ENCODE assay signal across 18 mouse cellular contexts in the genomic region with DNA sequence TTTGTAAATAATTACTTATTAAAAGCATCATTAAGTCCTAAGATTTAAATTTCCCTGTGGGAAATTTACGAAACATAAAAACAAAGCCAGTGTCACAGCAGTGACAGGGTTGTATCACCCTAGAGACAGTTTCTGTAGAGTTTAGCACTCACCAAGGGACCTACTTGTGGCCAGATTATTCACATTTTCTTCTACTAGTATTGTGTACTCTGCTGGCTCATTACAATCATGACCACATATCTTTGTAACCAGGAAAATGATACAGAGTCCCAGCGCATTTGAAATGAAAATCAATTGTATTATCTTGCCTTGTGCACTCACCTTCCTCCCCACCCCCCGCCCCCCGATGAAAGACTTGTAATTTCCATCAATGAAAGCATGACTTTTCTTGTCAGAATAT.
A peak's percentile ranks its signal among the peaks of the same experiment; 100 is the strongest.
DNase-seq lines count a peak whose midpoint lies in the region; ATAC-seq and TF ChIP-seq lines count a peak whose summit lies in the region.
"Had no signal": no experiment of that assay in that cellular context is flagged by ENCODE, and none has a peak within 500 bp of the region (broad histone marks: within the 10 kb centered on the region; RNA-seq: fewer than 3 reads in every experiment).

No protein-coding gene starts in this region.

- H3K27me3 ChIP-seq in forebrain, embryonic 13.5 days: no peaks in the 10 kb centered on the region
- no peaks in the 10 kb centered on the region for H3K27me3 ChIP-seq in forebrain, embryonic 11.5 days (ENCODE audit: control insufficient read depth, insufficient read depth, low read length)
- H3K27me3 ChIP-seq in midbrain, embryonic 13.5 days: no peaks in the 10 kb centered on the region
- no peaks in the 10 kb centered on the region for H3K27me3 ChIP-seq in midbrain, embryonic 10.5 days (ENCODE audit: low read depth, poor library complexity, severe bottlenecking)
- H3K27me3 ChIP-seq in forebrain, postnatal 0 days (ENCODE audit: insufficient read depth, low read length): no peaks in the 10 kb centered on the region
- H3K27me3 ChIP-seq in kidney, embryonic 15.5 days: no peaks in the 10 kb centered on the region
- H3K27me3 ChIP-seq: embryonic facial prominence, embryonic 13.5 days; heart, embryonic 15.5 days had no signal

- H3K4me2 ChIP-seq in forebrain, embryonic 13.5 days: peak overlapping the region; percentile 39; the same call in 1 of the 2 replicates
- no peak overlapping the region for H3K4me2 ChIP-seq in forebrain, embryonic 11.5 days (ENCODE audit: low read depth, low read length, severe bottlenecking)
- no peak overlapping the region for H3K4me2 ChIP-seq in midbrain, embryonic 13.5 days (replicated peaks)
- peak overlapping the region; percentile 24 for H3K4me2 ChIP-seq in forebrain, postnatal 0 days (ENCODE audit: low read depth)
- H3K4me2 ChIP-seq in kidney, embryonic 15.5 days: no peak overlapping the region
- H3K4me2 ChIP-seq: embryonic facial prominence, embryonic 13.5 days; heart, embryonic 11.5 days; heart, embryonic 15.5 days had no signal

- H3K36me3 ChIP-seq in forebrain, embryonic 13.5 days (ENCODE audit: poor library complexity, severe bottlenecking): no peaks in the 10 kb centered on the region
- H3K36me3 ChIP-seq in forebrain, embryonic 11.5 days (ENCODE audit: control insufficient read depth, insufficient read depth, low read length): no peaks in the 10 kb centered on the region
- H3K36me3 ChIP-seq in midbrain, embryonic 13.5 days: no peaks in the 10 kb centered on the region
- H3K36me3 ChIP-seq in midbrain, embryonic 10.5 days: no peaks in the 10 kb centered on the region
- H3K36me3 ChIP-seq in forebrain, postnatal 0 days (ENCODE audit: insufficient read depth): no peaks in the 10 kb centered on the region
- no peaks in the 10 kb centered on the region for H3K36me3 ChIP-seq in kidney, embryonic 15.5 days
- H3K36me3 ChIP-seq: embryonic facial prominence, embryonic 13.5 days; heart, embryonic 15.5 days had no signal

- WGBS in forebrain, embryonic 13.5 days: 56% methylated on average over 4 of the region's 4 CpGs
- 90% methylated on average over 4 of the region's 4 CpGs for WGBS in forebrain, embryonic 11.5 days
- 64% methylated on average over 4 of the region's 4 CpGs for WGBS in midbrain, embryonic 13.5 days
- WGBS in midbrain, embryonic 10.5 days: 87% methylated on average over 4 of the region's 4 CpGs
- WGBS in forebrain, postnatal 0 days: 50% methylated on average over 4 of the region's 4 CpGs
- 86% methylated on average over 4 of the region's 4 CpGs for WGBS in kidney, embryonic 15.5 days

- H3K9me3 ChIP-seq in forebrain, embryonic 13.5 days (replicated peaks): no peaks in the 10 kb centered on the region
- no peaks in the 10 kb centered on the region for H3K9me3 ChIP-seq in forebrain, embryonic 11.5 days (ENCODE audit: control insufficient read depth, low read length)
- H3K9me3 ChIP-seq in midbrain, embryonic 13.5 days: no peaks in the 10 kb centered on the region
- H3K9me3 ChIP-seq in midbrain, embryonic 10.5 days (replicated peaks): no peaks in the 10 kb centered on the region
- no peaks in the 10 kb centered on the region for H3K9me3 ChIP-seq in forebrain, postnatal 0 days (ENCODE audit: low read length)
- H3K9me3 ChIP-seq in kidney, embryonic 15.5 days (replicated peaks): no peaks in the 10 kb centered on the region
- H3K9me3 ChIP-seq: embryonic facial prominence, embryonic 13.5 days; heart, embryonic 15.5 days had no signal

- peak overlapping the region; percentile 40; the same call in 1 of the 2 replicates for H3K27ac ChIP-seq in forebrain, embryonic 13.5 days
- no peak overlapping the region for H3K27ac ChIP-seq in forebrain, embryonic 11.5 days (ENCODE audit: low read depth, low read length)
- peak overlapping the region; percentile 56; the same call in 1 of the 2 replicates for H3K27ac ChIP-seq in midbrain, embryonic 13.5 days
- H3K27ac ChIP-seq in midbrain, embryonic 10.5 days (replicated peaks): no peak overlapping the region
- 0 out of 2 replicates have a peak overlapping the region, but pooled peaks have one; percentile 22 for H3K27ac ChIP-seq in forebrain, postnatal 0 days (ENCODE audit: low read depth, low read length)
- no peak overlapping the region for H3K27ac ChIP-seq in kidney, embryonic 15.5 days
- H3K27ac ChIP-seq: embryonic facial prominence, embryonic 13.5 days; heart, adult 2 months; heart, embryonic 15.5 days had no signal

- H3K4me1 ChIP-seq in forebrain, embryonic 13.5 days: peaks cover 14% of the 10 kb centered on the region
- H3K4me1 ChIP-seq in forebrain, embryonic 11.5 days (replicated peaks; ENCODE audit: control insufficient read depth, insufficient read depth, low read length): no peaks in the 10 kb centered on the region
- H3K4me1 ChIP-seq in midbrain, embryonic 13.5 days (replicated peaks): peaks cover 20% of the 10 kb centered on the region
- H3K4me1 ChIP-seq in midbrain, embryonic 10.5 days: peaks cover 8% of the 10 kb centered on the region; the same call in 1 of the 2 replicates
- no peaks in the 10 kb centered on the region for H3K4me1 ChIP-seq in forebrain, postnatal 0 days (ENCODE audit: insufficient read depth)
- H3K4me1 ChIP-seq in kidney, embryonic 15.5 days: no peaks in the 10 kb centered on the region
- H3K4me1 ChIP-seq: embryonic facial prominence, embryonic 13.5 days; heart, embryonic 15.5 days had no signal

- H3K4me3 ChIP-seq in forebrain, embryonic 13.5 days: no peak overlapping the region
- H3K4me3 ChIP-seq in forebrain, embryonic 11.5 days (ENCODE audit: low read depth, low read length): no peak overlapping the region
- no peak overlapping the region for H3K4me3 ChIP-seq in midbrain, embryonic 13.5 days (replicated peaks)
- no peak overlapping the region for H3K4me3 ChIP-seq in midbrain, embryonic 10.5 days
- H3K4me3 ChIP-seq in forebrain, postnatal 0 days (ENCODE audit: low read depth, low read length): no peak overlapping the region
- no peak overlapping the region for H3K4me3 ChIP-seq in kidney, embryonic 15.5 days (replicated peaks)
- H3K4me3 ChIP-seq: embryonic facial prominence, embryonic 13.5 days; heart, adult 2 months; heart, embryonic 15.5 days had no signal

- TF ChIP-seq CTCF in forebrain, postnatal 0 days (IDR thresholded peaks at IDR 0.05; ENCODE audit: low read depth): no peak

- no peak overlapping the region for H3K9ac ChIP-seq in forebrain, embryonic 13.5 days
- no peak overlapping the region for H3K9ac ChIP-seq in forebrain, embryonic 11.5 days (ENCODE audit: low read length)
- no peak overlapping the region for H3K9ac ChIP-seq in midbrain, embryonic 13.5 days (replicated peaks)
- peak overlapping the region; percentile 1; the same call in 1 of the 2 replicates for H3K9ac ChIP-seq in forebrain, postnatal 0 days
- H3K9ac ChIP-seq in kidney, embryonic 15.5 days: no peak overlapping the region
- H3K9ac ChIP-seq: embryonic facial prominence, embryonic 13.5 days; heart, embryonic 15.5 days had no signal

- no peak for DNase-seq in forebrain, embryonic 11.5 days (ENCODE audit: low spot score)
- no peak for DNase-seq in midbrain, embryonic 10.5 days (ENCODE audit: low spot score)
- DNase-seq in forebrain, postnatal 0 days: no peak
- DNase-seq in layer of hippocampus, adult 9-11 months: no peak
- DNase-seq: adrenal gland, postnatal 14 days; cerebellum, adult 11-12 months; cerebellum, adult 9-10 months; cerebellum, postnatal 36 days; gastrocnemius, postnatal 14 days; heart, adult 2 months; heart, postnatal 14 days had no signal

- ATAC-seq in forebrain, embryonic 13.5 days: peak; percentile 57
- ATAC-seq in forebrain, embryonic 11.5 days (replicated peaks; ENCODE audit: low FRiP score): no peak
- 0 out of 2 replicates have a peak, but pooled peaks have one; percentile 56 for ATAC-seq in midbrain, embryonic 13.5 days
- ATAC-seq in forebrain, postnatal 0 days: no peak
- ATAC-seq in kidney, embryonic 15.5 days (replicated peaks; ENCODE audit: low FRiP score): no peak
- ATAC-seq: intestine, embryonic 16.5 days had no signal

Comparison
In these comparisons a context has a peak if more than half of its experiments do, and no peak if none do; other contexts are left out.
1. ATAC-seq: peak in forebrain, embryonic 13.5 days (single experiment) and midbrain, embryonic 13.5 days (single experiment); none in forebrain, embryonic 11.5 days (single experiment), forebrain, postnatal 0 days (single experiment) and kidney, embryonic 15.5 days (single experiment).
2. H3K27ac ChIP-seq: peak in forebrain, embryonic 13.5 days (single experiment), midbrain, embryonic 13.5 days (single experiment) and forebrain, postnatal 0 days (single experiment); none in forebrain, embryonic 11.5 days (single experiment), midbrain, embryonic 10.5 days (single experiment) and kidney, embryonic 15.5 days (single experiment).
3. H3K4me2 ChIP-seq: peak in forebrain, embryonic 13.5 days (single experiment) and forebrain, postnatal 0 days (single experiment); none in forebrain, embryonic 11.5 days (single experiment), midbrain, embryonic 13.5 days (single experiment) and kidney, embryonic 15.5 days (single experiment).